Mouse (Mus musculus): ENCODE measurements around the gene Casp8ap2. TPM values are rescaled to one million over a fixed set of nuclear protein-coding genes. Genes with fewer than 3 reads are reported as not detected.

The Casp8ap2 gene
- polyA plus RNA-seq, 1 experiment, result 4.9 TPM

GRCm38 (mm10) chr4:32665843-32666242 is 50.6 kb downstream of the Casp8ap2 start:
- DNase-seq (ENCODE audit: extremely low spot score in 1 of 2, low spot score in 1 of 2), result no peak

- no peak for DNase-seq (ENCODE audit: extremely low spot score in 1 of 2, low spot score in 1 of 2)
Observed at GRCm38 (mm10) chr4:32668291-32668690, 53.0 kb downstream of the Casp8ap2 start.

GRCm38 (mm10) chr4:32669825-32670224 is 54.6 kb downstream of the Casp8ap2 start:
- DNase-seq (ENCODE audit: extremely low spot score in 1 of 2, low spot score in 1 of 2), result no peak

- no peak for DNase-seq (ENCODE audit: extremely low spot score in 1 of 2, low spot score in 1 of 2)
Observed at GRCm38 (mm10) chr4:32674025-32674424, 58.8 kb downstream of the Casp8ap2 start.

GRCm38 (mm10) chr4:32677471-32677870 is 62.2 kb downstream of the Casp8ap2 start:
- no peak for DNase-seq (ENCODE audit: extremely low spot score in 1 of 2, low spot score in 1 of 2)

- DNase-seq (ENCODE audit: extremely low spot score in 1 of 2, low spot score in 1 of 2), result no peak
Observed at GRCm38 (mm10) chr4:32680843-32681242, 65.6 kb downstream of the Casp8ap2 start.

GRCm38 (mm10) chr4:32682471-32682870 is 67.2 kb downstream of the Casp8ap2 start:
- DNase-seq (ENCODE audit: extremely low spot score in 1 of 2, low spot score in 1 of 2), result no peak

- no peak for DNase-seq (ENCODE audit: extremely low spot score in 1 of 2, low spot score in 1 of 2)
Observed at GRCm38 (mm10) chr4:32683061-32683582, 67.9 kb downstream of the Casp8ap2 start.

Other genes with a start within 250 kb of the Casp8ap2 start
- not detected in 2 replicates for gene Gja10, start 12.7 kb upstream of the Casp8ap2 start, polyA plus RNA-seq (2012; rRNA removed)
- gene Mdn1, start 41.7 kb downstream of the Casp8ap2 start, polyA plus RNA-seq (2012; rRNA removed), result 35.9 and 38.4 TPM in 2 replicates
- gene Lyrm2, start 184.8 kb downstream of the Casp8ap2 start, polyA plus RNA-seq (2012; rRNA removed), result 58.5 and 67.1 TPM in 2 replicates